Mouse (Mus musculus): ENCODE measurements around the gene Btg1-ps1. TPM values are rescaled to one million over a fixed set of nuclear protein-coding genes. Genes with fewer than 3 reads are reported as not detected.

Gene Btg1-ps1
- total RNA-seq (2023): not detected in 4 replicates

DNA sequence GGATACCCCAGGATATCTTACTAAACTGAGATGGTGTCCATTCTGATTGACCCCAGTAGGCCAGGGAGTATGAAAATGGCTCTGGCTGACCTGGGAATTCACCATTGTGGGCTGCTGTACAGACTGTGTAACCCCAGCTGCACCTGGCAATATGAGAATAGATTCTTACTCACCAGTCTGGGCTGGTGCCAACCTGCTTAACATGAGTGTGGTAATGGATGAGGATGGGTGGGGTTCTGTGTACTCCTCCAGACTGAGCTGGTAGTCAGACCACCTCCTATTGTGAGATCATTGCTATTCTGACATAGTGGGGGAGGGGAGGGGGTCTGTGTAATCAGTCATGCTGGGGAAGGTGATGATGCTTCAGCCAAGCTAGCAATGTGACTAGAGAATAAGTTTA lies at the start of gene Btg1-ps1:
Gene Btg1-ps1 (minus strand): TSS at position 219 of the 400 bp plus-strand sequence.

DNA sequence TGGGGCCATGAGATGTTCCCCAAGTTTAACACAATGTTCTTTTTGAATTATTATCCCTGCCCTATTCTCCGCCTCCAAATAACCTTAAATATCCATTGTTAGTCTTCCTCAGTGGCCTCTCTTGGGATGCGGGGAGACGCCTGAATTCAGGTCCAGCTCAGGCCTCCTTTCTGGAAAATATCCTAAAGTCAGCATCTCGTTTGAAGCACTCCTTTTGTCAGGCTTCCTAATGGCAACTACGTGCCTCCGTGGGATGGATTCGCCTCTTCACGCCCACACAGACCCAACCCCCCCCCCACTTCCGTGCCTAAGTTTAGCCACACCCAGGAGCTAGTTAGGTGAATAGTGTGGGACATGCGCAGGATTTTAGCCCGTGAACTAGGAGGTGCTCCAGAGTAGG lies 47.6 kb upstream of the Btg1-ps1 start, which contains the start of gene Rhox10:
Gene Rhox10 (plus strand): TSS at position 301 of the 400 bp plus-strand sequence.

DNA sequence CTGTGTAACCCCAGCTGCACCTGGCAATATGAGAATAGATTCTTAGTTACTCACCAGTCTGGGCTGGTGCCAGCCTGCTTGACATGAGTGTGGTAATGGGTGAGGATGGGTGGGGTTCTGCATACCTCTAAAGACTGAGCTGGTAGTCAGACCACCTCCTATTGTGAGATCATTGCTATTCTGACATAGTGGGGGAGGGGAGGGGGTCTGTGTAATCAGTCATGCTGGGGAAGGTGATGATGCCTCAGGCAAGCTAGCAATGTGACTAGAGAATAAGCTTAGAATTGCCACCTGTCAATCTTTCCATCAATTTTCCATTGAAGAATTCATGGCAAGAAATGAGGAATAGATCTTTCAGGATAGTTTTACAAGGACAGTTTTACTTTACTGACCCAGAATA lies 24.4 kb upstream of the Btg1-ps1 start, which contains the start of gene Btg1-ps2:
Gene Btg1-ps2 (minus strand): TSS at position 101 of the 400 bp plus-strand sequence.

Other genes starting within 250 kb of the Btg1-ps1 start
- not detected in 4 replicates for gene Rhox5, start 214.0 kb downstream of the Btg1-ps1 start, total RNA-seq (2023)
- gene Rhox6, start 191.9 kb downstream of the Btg1-ps1 start, total RNA-seq (2023): not detected in 4 replicates
- not detected in 4 replicates for gene Rhox7a, start 187.1 kb downstream of the Btg1-ps1 start, total RNA-seq (2023)
- not detected in 4 replicates for gene Rhox8, start 139.9 kb downstream of the Btg1-ps1 start, total RNA-seq (2023)
- gene Rhox7b, start 121.6 kb downstream of the Btg1-ps1 start, total RNA-seq (2023): not detected in 4 replicates
- gene Rhox9, start 117.0 kb downstream of the Btg1-ps1 start, total RNA-seq (2023): not detected in 4 replicates
- not detected in 4 replicates for gene Btg1-ps2, start 24.3 kb upstream of the Btg1-ps1 start, total RNA-seq (2023)
- not detected in 4 replicates for gene Rhox10, start 47.7 kb upstream of the Btg1-ps1 start, total RNA-seq (2023)
- gene Rhox11, start 66.3 kb upstream of the Btg1-ps1 start, total RNA-seq (2023): not detected in 4 replicates
- not detected in 4 replicates for gene Rhox12, start 92.1 kb upstream of the Btg1-ps1 start, total RNA-seq (2023)
- gene Rhox13, start 102.4 kb upstream of the Btg1-ps1 start, total RNA-seq (2023): not detected in 4 replicates
- gene Zbtb33, start 171.0 kb upstream of the Btg1-ps1 start, total RNA-seq (2023): 29.9 to 37.1 TPM (median 34.0 TPM) in 4 replicates
- gene Tmem255a, start 233.6 kb upstream of the Btg1-ps1 start, total RNA-seq (2023): 0.39 to 1.5 TPM (median 0.52 TPM) in 4 replicates

Data from B cell, adult 62 days (primary cell).